Mouse (Mus musculus): ENCODE measurements at regions not wholly inside any gene's neighbourhood (a gene's known extent, or its start where the extent isn't known, plus 50 kb on each side); places are given as distances from the start of the nearest gene placed in this dataset.
"Not testable (repeated sequence)": the region's sequence is repeated elsewhere in the genome, so short reads cannot be mapped to it uniquely, and the experiment has no call there.

DNA sequence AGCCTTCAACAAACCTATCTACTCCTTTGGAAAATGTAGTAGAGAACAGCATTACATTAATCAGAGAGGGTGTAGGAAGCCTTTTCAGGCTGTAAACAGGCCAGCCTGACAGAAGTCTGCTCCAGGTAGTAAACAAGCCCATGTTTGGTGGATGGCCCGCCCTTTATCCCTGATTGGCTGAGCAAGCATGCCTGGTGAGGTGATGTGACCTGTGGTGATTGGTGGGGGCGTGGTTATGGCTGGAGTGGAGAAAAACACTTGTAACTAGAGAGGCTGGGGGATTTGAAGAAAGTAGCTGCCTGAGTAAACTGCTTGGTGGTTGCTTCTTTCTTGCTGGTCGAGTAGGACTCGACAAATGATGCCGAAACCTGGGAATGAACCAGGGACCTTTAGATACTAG, 621.3 kb upstream of the Dsel start:
- DNase-seq (ENCODE audit: low spot score); intact Hi-C loops (cut with DNase I): not testable (repeated sequence)

- intact Hi-C loops (cut with DNase I), result loop anchor here (10.0 kb wide), 1 partner anchor 791 kb away; no protein-coding TSS in a partner anchor
- no peak for DNase-seq (ENCODE audit: low spot score)
These were observed 591.3 kb upstream of the Dsel start for GRCm38 (mm10) chr1:112456047-112456446.

- no peak for DNase-seq (ENCODE audit: low spot score)
- intact Hi-C loops (cut with DNase I), result loop anchor here (5.0 to 10.0 kb wide), 2 partner anchors 590 to 788 kb away; partner anchors contain the start of gene Dsel
These were observed 587.7 kb upstream of the Dsel start for GRCm38 (mm10) chr1:112452390-112452789.

DNA sequence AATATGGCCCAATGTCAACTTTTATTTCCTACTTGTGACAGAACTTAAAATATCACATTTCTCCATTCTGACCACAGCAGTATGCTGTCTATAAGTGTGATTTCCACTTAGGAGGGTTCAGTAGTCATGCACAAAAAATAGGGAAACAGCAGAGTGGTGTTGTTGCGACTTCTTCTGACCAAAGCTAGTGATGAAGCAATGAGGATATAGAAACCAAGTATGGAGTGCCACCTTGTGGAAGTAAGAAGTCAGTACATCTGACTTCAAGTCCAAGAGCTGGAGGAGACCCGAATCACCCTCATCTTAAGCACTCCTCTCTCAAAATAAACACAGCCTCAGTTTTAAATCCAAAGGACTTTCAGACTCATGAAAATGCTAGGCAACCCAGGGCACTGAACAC, 586.9 kb upstream of the Dsel start:
- DNase-seq (ENCODE audit: low spot score), result no peak
- intact Hi-C loops (cut with DNase I), result loop anchor here (5.0 to 10.0 kb wide), 2 partner anchors 589 to 787 kb away; partner anchors contain the start of gene Dsel

DNA sequence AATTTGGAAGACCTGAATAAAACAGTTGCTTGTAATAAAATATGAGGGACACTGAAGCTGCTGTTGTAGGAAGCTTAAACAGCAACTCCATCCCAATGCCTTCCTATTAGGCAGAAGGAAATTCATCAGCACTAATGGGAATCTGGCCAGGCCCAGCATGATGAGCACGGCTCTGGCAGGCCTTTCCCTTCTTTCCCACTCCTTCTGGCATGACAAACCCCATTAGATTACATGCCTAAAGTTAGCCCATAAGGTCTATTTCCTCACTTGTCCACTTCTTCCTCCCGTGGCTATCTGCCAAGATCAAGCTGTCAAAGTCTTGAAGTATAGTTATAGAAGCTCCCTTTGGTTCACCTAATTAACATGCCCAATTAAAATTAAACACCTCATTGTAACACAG, 574.4 kb upstream of the Dsel start:
- intact Hi-C loops (cut with DNase I), result no loop called here
- no peak for DNase-seq (ENCODE audit: low spot score)

DNA sequence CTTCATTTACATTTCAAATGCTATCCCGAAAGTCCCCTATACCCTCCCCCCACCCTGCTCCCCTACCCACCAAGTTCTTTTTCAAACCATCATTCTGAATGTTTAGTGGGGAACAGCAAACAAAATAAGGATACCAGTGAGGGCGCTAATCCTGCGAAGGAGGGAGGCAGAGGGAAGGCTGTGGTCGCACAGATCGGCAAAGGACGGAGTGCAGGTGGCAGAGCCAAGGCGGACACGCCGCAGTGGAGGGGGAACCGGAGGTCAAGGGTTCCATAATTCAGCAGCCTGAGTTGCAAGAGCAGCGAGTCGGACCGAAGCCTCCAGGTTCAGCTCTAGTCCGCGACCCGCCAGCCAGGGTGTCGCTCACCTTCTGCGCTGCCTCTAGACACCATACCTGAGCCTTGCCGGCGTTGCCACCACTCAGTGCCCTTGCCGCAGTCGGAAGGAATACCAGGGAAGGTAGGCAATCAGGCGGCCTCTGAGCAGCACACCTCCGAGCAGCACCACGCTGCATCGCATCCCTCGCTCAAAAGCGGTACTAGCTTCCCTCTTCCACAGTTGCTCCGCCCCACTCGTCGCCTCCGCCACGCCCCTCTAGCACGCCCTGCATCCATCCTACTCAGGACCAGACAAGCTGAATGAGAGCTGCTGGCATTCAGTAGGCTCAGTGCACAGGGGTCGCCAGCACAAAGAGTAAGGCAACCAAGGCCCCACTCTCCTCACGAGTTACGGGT, 551.8 kb upstream of the Dsel start:
- intact Hi-C loops (cut with DNase I), result no loop called here
- no peak for DNase-seq (ENCODE audit: low spot score)

DNA sequence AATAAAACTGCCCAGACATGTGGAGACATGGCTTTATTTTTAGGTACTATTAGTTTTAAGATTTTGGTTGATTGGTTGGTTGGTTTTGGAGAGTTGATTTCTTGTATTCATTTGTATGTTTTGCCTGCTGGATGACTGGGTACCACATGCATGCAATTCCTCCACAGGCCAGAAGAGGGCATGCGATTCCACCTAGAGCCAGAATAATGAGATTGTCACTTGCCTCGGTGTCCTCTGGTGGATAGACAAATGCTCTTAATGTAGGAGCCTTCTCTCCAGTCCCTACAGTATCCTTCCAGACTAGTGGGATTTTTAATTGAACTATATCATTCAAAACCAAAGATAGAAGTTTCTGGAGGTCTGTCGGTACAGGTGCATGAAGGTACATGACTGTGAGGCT, 524.1 kb upstream of the Dsel start:
- intact Hi-C loops (cut with DNase I), result no loop called here
- no peak for DNase-seq (ENCODE audit: low spot score)

DNA sequence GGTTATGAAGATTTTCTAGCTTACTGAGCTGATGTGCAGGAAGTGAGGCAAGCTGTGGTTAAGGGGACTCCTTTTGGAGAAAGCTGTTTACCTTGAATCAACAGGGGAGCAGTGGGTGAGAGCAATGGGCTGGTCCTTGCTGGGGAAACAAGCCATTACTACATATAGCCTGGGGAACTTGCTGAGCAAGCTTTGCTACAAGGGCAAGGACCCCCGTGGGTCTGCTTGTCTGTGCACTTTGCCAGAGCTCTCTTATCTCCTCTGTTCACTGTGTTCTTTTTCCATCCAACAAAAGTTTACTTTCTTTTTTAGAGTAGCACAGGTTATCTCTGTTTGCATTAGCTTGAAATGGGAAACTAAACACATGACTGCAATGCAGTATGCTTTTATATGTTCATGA, 519.3 kb upstream of the Dsel start:
- intact Hi-C loops (cut with DNase I), result no loop called here
- no peak for DNase-seq (ENCODE audit: low spot score)

GRCm38 (mm10) chr1:112379651-112380264, 515.0 kb upstream of the Dsel start:
- intact Hi-C loops (cut with DNase I), result loop anchor here (2.0 to 5.0 kb wide), 2 partner anchors 517 to 719 kb away; partner anchors contain the start of gene Dsel
- DNase-seq (ENCODE audit: low spot score), result no peak

GRCm38 (mm10) chr1:112378660-112379059, 513.9 kb upstream of the Dsel start:
- intact Hi-C loops (cut with DNase I), result loop anchor here (2.0 to 5.0 kb wide), 2 partner anchors 516 to 718 kb away; partner anchors contain the start of gene Dsel

DNA sequence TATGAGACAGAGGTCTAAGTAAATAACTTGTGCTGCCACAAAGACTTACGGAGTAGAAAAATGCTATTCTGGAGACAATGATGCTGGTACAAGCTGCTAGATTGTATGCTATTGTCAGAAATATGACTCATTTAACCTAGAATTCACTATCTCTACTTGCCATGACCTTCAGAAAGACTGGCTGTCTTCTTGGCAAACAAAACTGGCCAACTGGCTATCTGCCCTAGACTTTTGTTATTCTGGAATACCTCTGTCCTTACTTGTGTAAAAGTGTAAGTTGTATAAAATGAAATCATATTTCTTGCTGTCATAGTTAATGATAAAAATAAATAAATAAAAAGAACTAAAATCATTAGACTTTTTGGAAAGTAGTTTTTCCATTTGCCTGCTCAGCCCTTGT, 491.1 kb upstream of the Dsel start:
- intact Hi-C loops (cut with DNase I), result no loop called here
- DNase-seq (ENCODE audit: low spot score), result no peak

More at GRCm38 (mm10) chr1:112378660-112379059, 513.9 kb upstream of the Dsel start:
- DNase-seq (ENCODE audit: low spot score), result no peak

Measured in heart, postnatal 25 days (tissue).